Mouse (Mus musculus) 416B (cell line): Measurements from ENCODE around the gene Bcar3.

Source experiments
- DNase-seq: peaks from one replicate; pipeline ENCODE4 v3.0.0; 2011; ENCODE audit warnings: low read depth

Gene Bcar3

GRCm38 (mm10) chr3:122292300-122293222 lies 1.4 kb upstream of the Bcar3 start:
- peak; percentile 85 for DNase-seq

GRCm38 (mm10) chr3:122293223-122293953 lies 548 bp upstream of the Bcar3 start:
- peak; percentile 69 for DNase-seq

- DNase-seq: peak; percentile 89
Observed at GRCm38 (mm10) chr3:122295511-122295910, 1.6 kb downstream of the Bcar3 start.

GRCm38 (mm10) chr3:122296979-122297378 lies 3.0 kb downstream of the Bcar3 start:
- DNase-seq: no peak

- peak; percentile 80 for DNase-seq
Observed at GRCm38 (mm10) chr3:122300983-122301919, 7.3 kb downstream of the Bcar3 start.

GRCm38 (mm10) chr3:122304560-122304959 lies 10.6 kb downstream of the Bcar3 start:
- DNase-seq: no peak

GRCm38 (mm10) chr3:122307894-122308671 lies 14.1 kb downstream of the Bcar3 start:
- DNase-seq: peak; percentile 19

GRCm38 (mm10) chr3:122308981-122309380 lies 15.0 kb downstream of the Bcar3 start:
- DNase-seq: peak; percentile 35

GRCm38 (mm10) chr3:122312078-122312477 lies 18.1 kb downstream of the Bcar3 start:
- peak; percentile 74 for DNase-seq

- no peak for DNase-seq
Observed at GRCm38 (mm10) chr3:122312936-122313629, 19.1 kb downstream of the Bcar3 start.

GRCm38 (mm10) chr3:122313936-122314335 lies 20.0 kb downstream of the Bcar3 start:
- DNase-seq: peak; percentile 74

GRCm38 (mm10) chr3:122316621-122317020 lies 22.7 kb downstream of the Bcar3 start:
- no peak for DNase-seq

GRCm38 (mm10) chr3:122317339-122317738 lies 23.4 kb downstream of the Bcar3 start:
- no peak for DNase-seq

GRCm38 (mm10) chr3:122322226-122322625 lies 28.3 kb downstream of the Bcar3 start:
- peak; percentile 66 for DNase-seq

- no peak for DNase-seq
Observed at GRCm38 (mm10) chr3:122323841-122324240, 29.9 kb downstream of the Bcar3 start.

- DNase-seq: no peak
Observed at GRCm38 (mm10) chr3:122324528-122324927, 30.6 kb downstream of the Bcar3 start.

- DNase-seq: no peak
Observed at GRCm38 (mm10) chr3:122330484-122330883, 36.5 kb downstream of the Bcar3 start.

GRCm38 (mm10) chr3:122333493-122333892 lies 39.6 kb downstream of the Bcar3 start:
- no peak for DNase-seq

- no peak for DNase-seq
Observed at GRCm38 (mm10) chr3:122333902-122334301, 40.0 kb downstream of the Bcar3 start.

- peak; percentile 25 for DNase-seq
Observed at GRCm38 (mm10) chr3:122334375-122334774, 40.4 kb downstream of the Bcar3 start.
